Mouse (Mus musculus): ENCODE measurements around the gene Cgnl1.
A peak's percentile ranks its signal among the peaks of the same experiment; 100 is the strongest.

The Cgnl1 gene

DNA sequence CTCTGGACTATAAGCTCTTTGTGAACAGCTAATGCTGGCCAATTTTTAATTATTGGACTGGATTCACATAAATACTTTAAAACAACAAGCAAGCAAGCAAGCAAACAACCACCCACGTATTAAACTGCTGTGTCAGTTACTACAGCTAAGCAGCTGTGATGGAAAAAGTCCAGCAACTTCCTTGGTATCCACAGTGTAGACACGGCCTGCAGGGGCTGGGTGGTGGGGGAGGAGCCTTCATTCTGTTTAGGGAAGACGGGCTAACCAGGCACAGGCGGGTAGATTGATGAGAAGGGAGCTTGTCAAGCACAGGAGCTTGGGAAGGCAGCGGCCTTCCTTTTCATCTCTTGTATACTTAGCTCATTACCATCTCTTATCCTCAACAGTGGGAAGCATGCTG, 96.9 kb downstream of the Cgnl1 start:
- no peak for DNase-seq (ENCODE audit: low read depth, low spot score)

DNA sequence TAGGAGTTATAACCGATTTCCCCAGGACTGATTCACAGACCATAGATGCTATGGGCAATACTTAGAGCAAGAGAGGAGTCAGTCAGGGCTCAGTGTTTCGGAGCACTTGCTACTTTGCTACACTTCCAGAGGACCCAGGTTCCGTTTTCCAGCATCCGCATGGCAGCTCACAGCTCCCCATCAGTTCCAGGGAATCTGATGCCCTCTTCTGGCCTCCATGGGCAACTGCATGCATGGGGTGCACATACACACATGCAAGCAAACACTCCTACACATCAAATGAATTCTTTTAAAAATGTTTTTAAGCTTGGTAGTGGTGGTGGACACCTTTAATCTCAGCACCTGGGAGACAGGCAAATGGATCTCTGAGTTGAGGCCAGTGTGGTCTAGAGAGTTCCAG, 98.9 kb downstream of the Cgnl1 start:
- no peak for DNase-seq (ENCODE audit: low read depth, low spot score)

DNA sequence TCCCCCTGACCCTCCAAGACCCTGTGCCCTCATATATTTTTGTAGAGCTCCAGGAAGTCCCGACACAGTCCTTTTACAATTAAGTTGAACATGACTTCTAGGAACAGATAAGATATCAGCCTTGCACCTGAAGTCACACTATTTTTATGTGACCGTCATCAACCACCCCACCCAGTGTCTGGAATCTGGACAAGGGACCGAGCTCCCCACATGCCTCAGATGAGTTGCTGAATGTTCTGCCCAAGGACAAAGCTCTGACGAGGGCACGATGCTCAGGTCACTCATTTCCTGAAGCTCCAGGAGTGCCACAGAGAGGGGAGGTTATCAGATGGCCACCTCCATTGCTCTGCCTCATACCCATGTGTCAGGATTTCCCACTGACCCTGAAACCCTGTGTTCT, 100.7 kb downstream of the Cgnl1 start:
- DNase-seq (ENCODE audit: low read depth, low spot score): no peak

DNA sequence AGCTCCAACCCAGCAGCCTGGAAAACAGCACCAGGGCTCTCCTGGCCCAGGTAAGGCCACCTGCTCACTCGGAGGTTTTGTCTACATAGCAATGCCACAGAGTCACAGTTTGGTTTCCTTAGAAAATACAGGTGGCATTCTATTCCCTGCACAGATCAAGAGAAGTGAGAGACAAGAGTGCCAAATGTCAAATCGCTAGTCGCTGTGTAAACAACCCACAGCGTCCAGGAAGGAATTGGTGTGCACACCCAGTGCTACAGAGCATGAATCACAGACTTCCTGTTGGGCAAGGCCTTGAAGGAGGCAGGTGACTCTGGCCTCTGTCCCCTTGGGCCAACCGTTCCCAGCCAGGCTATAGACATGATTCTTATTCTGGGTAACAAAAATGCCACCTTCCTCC, 103.8 kb downstream of the Cgnl1 start:
- DNase-seq (ENCODE audit: low read depth, low spot score): peak; percentile 27

- DNase-seq (ENCODE audit: low read depth, low spot score): no peak
Measured at GRCm38 (mm10) chr9:71666432-71666831, 105.0 kb downstream of the Cgnl1 start.

DNA sequence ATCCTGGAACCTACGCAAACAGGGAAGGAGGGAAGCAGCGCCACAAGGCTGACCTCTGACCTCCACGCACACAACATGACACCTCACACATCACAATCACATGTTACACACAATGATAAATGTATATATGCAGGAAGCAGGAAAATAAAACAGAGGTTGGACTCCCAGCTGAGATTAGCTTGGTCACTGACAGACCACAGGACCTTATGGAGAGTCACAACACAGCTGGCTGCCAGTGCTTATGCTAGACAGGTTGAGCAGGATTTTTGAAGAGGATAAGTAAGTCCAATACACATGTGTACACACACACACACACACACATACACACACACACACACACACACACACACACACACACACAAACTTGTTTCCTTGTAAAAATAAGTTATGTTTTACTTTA, 105.9 kb downstream of the Cgnl1 start:
- DNase-seq (ENCODE audit: low read depth, low spot score): no peak

- no peak for DNase-seq (ENCODE audit: low read depth, low spot score)
Measured at GRCm38 (mm10) chr9:71664855-71665254, 106.5 kb downstream of the Cgnl1 start.

DNA sequence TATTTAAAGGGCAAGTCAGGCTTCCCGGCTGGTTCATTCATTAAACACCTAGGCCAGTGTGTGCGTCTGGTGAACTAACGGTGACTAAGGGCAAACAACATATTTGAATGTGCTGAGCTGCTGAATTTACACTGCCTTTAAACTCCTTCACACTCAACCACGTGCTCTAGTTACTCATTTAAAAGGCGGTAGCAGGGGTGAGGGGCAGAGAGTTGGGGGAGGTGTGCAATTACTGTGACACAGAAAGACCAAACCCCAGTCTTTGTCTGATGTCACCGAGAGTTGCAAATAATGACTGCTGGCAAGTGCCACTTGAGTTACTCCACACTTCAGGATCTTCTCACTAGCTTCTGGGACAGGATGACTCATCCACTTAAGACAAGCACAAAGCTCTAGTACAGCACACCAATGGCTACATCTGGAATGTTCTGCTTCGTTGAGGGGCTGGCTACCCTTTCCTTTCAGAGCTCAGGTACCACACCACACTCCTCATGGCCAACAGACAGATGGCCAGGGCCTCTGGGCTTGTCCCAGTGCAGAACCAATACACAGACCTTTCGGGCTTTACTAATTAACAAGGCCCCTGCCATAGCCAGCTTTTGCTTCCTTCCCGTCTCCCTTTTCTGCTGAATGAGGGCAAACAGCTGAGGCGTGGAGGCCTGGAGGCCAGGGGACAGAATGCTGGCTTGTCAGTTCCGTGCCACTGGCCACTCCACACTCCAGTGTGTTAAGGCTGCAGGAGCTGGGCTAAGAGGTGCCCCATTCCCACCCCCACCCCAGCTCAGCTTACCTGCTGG, 107.8 kb downstream of the Cgnl1 start:
- DNase-seq (ENCODE audit: low read depth, low spot score): peak; percentile 8

GRCm38 (mm10) chr9:71660540-71660939, 110.9 kb downstream of the Cgnl1 start:
- no peak for DNase-seq (ENCODE audit: low read depth, low spot score)

DNA sequence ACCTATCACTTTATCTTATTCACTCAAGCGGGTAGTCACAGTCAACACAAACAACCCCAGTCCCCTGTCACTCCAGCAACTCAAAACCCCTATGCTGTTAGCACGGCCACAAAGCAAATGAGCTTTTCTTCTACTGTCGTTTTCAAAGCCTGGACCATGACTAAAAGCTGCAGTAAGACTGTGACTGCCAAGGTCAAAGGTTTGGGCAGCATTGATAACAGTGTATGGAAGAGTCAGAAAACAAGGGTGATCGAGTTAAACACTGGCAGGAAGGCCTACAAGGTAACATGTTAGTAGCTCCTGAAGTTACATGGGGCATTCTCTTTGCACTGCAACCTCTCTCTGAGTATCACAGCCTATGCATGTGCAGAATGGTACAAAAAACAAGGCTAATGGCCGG, 111.7 kb downstream of the Cgnl1 start:
- no peak for DNase-seq (ENCODE audit: low read depth, low spot score)

- no peak for DNase-seq (ENCODE audit: low read depth, low spot score)
Measured at GRCm38 (mm10) chr9:71657199-71657598, 114.2 kb downstream of the Cgnl1 start.

GRCm38 (mm10) chr9:71654861-71655260, 116.5 kb downstream of the Cgnl1 start:
- no peak for DNase-seq (ENCODE audit: low read depth, low spot score)

DNA sequence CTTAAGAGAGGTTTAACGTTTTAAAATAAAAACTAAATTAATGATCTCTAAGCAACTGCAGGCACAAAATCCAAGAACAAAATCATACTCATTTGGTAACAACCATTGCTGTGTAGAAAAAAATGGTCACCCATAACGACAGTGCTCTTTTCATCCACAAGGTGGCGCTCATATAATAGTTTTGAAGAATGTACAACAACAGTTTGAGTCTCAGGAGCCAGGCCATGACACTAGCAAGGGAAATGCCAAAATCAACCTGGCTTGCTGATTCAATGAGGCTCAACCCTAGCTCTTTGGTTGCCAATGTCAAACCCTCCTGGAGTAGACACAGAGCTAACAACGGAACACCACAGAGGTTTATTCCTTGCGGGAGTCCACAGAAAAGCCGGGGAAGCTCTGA, 125.3 kb downstream of the Cgnl1 start:
- peak; percentile 64 for DNase-seq (ENCODE audit: low read depth, low spot score)

- no peak for DNase-seq (ENCODE audit: low read depth, low spot score)
Measured at GRCm38 (mm10) chr9:71643611-71644010, 127.8 kb downstream of the Cgnl1 start.

GRCm38 (mm10) chr9:71642270-71642669, 129.1 kb downstream of the Cgnl1 start:
- no peak for DNase-seq (ENCODE audit: low read depth, low spot score)

GRCm38 (mm10) chr9:71640361-71640927, 131.0 kb downstream of the Cgnl1 start:
- DNase-seq (ENCODE audit: low read depth, low spot score): no peak

GRCm38 (mm10) chr9:71638198-71638597, 133.2 kb downstream of the Cgnl1 start:
- no peak for DNase-seq (ENCODE audit: low read depth, low spot score)

DNA sequence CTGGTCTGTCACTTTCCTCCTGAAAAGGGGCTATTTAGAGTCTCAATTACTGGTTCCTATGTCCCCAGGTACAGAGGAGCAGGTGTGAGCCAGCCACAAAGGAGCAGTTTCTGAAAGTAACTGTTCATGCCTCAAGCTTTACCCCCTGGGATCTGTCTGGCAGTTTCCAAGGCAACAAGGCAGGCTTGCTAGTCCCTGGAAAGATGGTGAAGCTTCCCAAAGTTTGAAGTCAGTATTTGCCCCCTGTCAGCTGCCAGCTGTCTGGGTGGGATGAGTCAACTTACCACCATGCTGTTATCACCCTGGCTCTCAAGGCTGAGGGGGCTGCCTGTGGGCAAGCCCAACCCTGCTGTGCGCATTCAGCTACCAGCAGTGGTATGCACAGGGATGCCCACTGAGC, 134.5 kb downstream of the Cgnl1 start:
- no peak for DNase-seq (ENCODE audit: low read depth, low spot score)

GRCm38 (mm10) chr9:71635627-71636026, 135.8 kb downstream of the Cgnl1 start:
- no peak for DNase-seq (ENCODE audit: low read depth, low spot score)

GRCm38 (mm10) chr9:71634916-71635315, 136.5 kb downstream of the Cgnl1 start:
- DNase-seq (ENCODE audit: low read depth, low spot score): no peak

GRCm38 (mm10) chr9:71628921-71629320, 142.5 kb downstream of the Cgnl1 start:
- DNase-seq (ENCODE audit: low read depth, low spot score): no peak

- DNase-seq (ENCODE audit: low read depth, low spot score): no peak
Measured at GRCm38 (mm10) chr9:71628286-71628685, 143.1 kb downstream of the Cgnl1 start.

DNA sequence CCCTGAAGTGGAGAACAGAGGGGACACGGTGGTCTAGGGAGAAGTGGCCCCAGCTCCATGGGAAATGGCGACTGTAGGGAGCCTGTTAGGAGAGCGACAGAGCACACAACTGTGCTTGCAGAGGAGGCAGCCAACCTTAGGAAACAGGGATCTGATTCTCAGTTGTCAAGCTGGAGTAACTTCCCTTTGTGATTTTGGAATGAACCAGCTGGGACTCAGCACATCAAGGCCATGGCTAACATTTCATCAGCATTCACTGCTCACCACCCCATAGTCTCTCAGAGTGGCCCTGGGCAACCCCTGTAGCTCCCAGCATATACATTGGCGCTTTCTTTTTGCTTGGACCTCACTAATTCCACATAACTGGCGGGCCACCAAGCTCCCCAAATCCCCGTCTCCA, 145.4 kb downstream of the Cgnl1 start:
- DNase-seq (ENCODE audit: low read depth, low spot score): no peak
